Mouse (Mus musculus) MEL (cell line): ENCODE data around the gene Tmtc4. TPM values are rescaled to one million over a fixed set of nuclear protein-coding genes. Genes with fewer than 3 reads are reported as not detected.

Experiments used
- DNase-seq: peaks from one replicate; pipeline ENCODE4 v3.0.0; 2011; ENCODE audit warnings: low read depth, low spot score
- H3K27ac ChIP-seq: 2 replicates; pipeline ENCODE4 v1.5.1; 2012; ENCODE audit warnings: low read depth, mild to moderate bottlenecking, control low read depth, low read length, moderate library complexity; ENCODE audit not compliant: control insufficient read depth
- H3K27me3 ChIP-seq, 2 experiments: fragments of 150-350 bp in 1 of 2; sonication (generic) in 1 of 2; 2 replicates each; pipeline ENCODE4 v1.6.1; 2012; ENCODE audit warnings: low read length in 2 of 2, mild to moderate bottlenecking in 2 of 2, improper control_type of control experiment in 1 of 2, moderate library complexity in 1 of 2; ENCODE audit not compliant: insufficient read depth in 2 of 2, control insufficient read depth in 1 of 2
- H3K36me3 ChIP-seq, 2 experiments: 2 replicates each; pipeline ENCODE4 v1.6.1; 2012 to 2014; ENCODE audit warnings: low read length in 2 of 2, improper control_type of control experiment in 1 of 2, inconsistent platforms in 1 of 2, mild to moderate bottlenecking in 1 of 2; ENCODE audit not compliant: insufficient read depth in 2 of 2, control insufficient read depth in 1 of 2
- H3K4me1 ChIP-seq, 2 experiments: fragments of 150-350 bp in 1 of 2; sonication (generic) in 1 of 2; 2 replicates each; pipeline ENCODE4 v1.6.1; 2012; ENCODE audit warnings: low read length in 2 of 2, improper control_type of control experiment in 1 of 2, mild to moderate bottlenecking in 1 of 2; ENCODE audit not compliant: insufficient read depth in 2 of 2, control insufficient read depth in 1 of 2
- H3K4me3 ChIP-seq, 2 experiments: fragments of 150-350 bp in 1 of 2; sonication (generic) in 1 of 2; 2 replicates each; pipeline ENCODE4 v1.5.1; 2012; ENCODE audit warnings: low read depth in 2 of 2, low read length in 2 of 2, mild to moderate bottlenecking in 2 of 2, moderate library complexity in 2 of 2, control low read depth in 1 of 2, improper control_type of control experiment in 1 of 2; ENCODE audit not compliant: control insufficient read depth in 1 of 2, insufficient read depth in 1 of 2
- H3K79me2 ChIP-seq: 2 replicates; pipeline ENCODE4 v1.6.1; 2012; ENCODE audit warnings: mild to moderate bottlenecking, low read length, moderate library complexity; ENCODE audit not compliant: control insufficient read depth, poor library complexity, insufficient read depth
- H3K9ac ChIP-seq: 2 replicates; pipeline ENCODE4 v1.6.1; 2012; ENCODE audit warnings: low read depth, mild to moderate bottlenecking, control low read depth, low read length, moderate library complexity; ENCODE audit not compliant: control insufficient read depth, poor library complexity, severe bottlenecking
- H3K9me3 ChIP-seq: fragments of 150-350 bp; sonication (generic); replicated peaks from 2 replicates; pipeline ENCODE4 v1.6.1; 2012; ENCODE audit warnings: mild to moderate bottlenecking, low read length, improper control_type of control experiment, moderate library complexity; ENCODE audit not compliant: insufficient read depth
- BHLHE40 ChIP-seq: IDR thresholded peaks from 2 replicates; pipeline ENCODE4 v1.6.1; 2012; ENCODE audit warnings: low read depth, mild to moderate bottlenecking, inconsistent platforms, low read length, improper control_type of control experiment, borderline replicate concordance
- CHD1 ChIP-seq: IDR thresholded peaks from 2 replicates; pipeline ENCODE4 v1.6.1; 2012; ENCODE audit warnings: low read depth, mild to moderate bottlenecking, inconsistent platforms, low read length, improper control_type of control experiment
- CTCF ChIP-seq, 3 experiments: IDR thresholded peaks in 2 of 3; conservative IDR thresholded peaks in 1 of 3; 2 replicates each; pipeline ENCODE4 v1.5.1; 2011 to 2012; ENCODE audit warnings: low read length in 3 of 3, low read depth in 2 of 3, mild to moderate bottlenecking in 2 of 3, improper control_type of control experiment in 1 of 3, inconsistent platforms in 1 of 3, mixed read lengths in 1 of 3, moderate library complexity in 1 of 3; ENCODE audit not compliant: control insufficient read depth in 1 of 3, insufficient read depth in 1 of 3, poor library complexity in 1 of 3, severe bottlenecking in 1 of 3
- E2F4 ChIP-seq: IDR thresholded peaks from 2 replicates; pipeline ENCODE4 v1.6.1; 2011; ENCODE audit warnings: low read depth, low read length, improper control_type of control experiment, borderline replicate concordance
- EP300 ChIP-seq, 2 experiments: IDR thresholded peaks; 2 replicates each; pipeline ENCODE4 v1.6.1; 2011; ENCODE audit warnings: improper control_type of control experiment in 2 of 2, low read length in 2 of 2, low read depth in 1 of 2, mild to moderate bottlenecking in 1 of 2
- GABPA ChIP-seq: IDR thresholded peaks from 2 replicates; pipeline ENCODE4 v1.6.1; 2012; ENCODE audit warnings: low read depth, mild to moderate bottlenecking, inconsistent platforms, low read length, improper control_type of control experiment, moderate library complexity
- GATA1 ChIP-seq: IDR thresholded peaks from 2 replicates; pipeline ENCODE4 v1.6.1; 2011; ENCODE audit warnings: low read depth, low read length, improper control_type of control experiment
- KAT2A ChIP-seq: conservative IDR thresholded peaks from 2 replicates; pipeline ENCODE4 v1.6.1; 2012; ENCODE audit warnings: low read depth, low read length, improper control_type of control experiment, inconsistent platforms
- MAFK ChIP-seq: IDR thresholded peaks from 2 replicates; pipeline ENCODE4 v1.6.1; 2011; ENCODE audit warnings: low read depth, mild to moderate bottlenecking, low read length, improper control_type of control experiment, borderline replicate concordance
- MAX ChIP-seq: IDR thresholded peaks from 2 replicates; pipeline ENCODE4 v1.6.1; 2011; ENCODE audit warnings: low read length, improper control_type of control experiment
- NELFE ChIP-seq: IDR thresholded peaks from 2 replicates; pipeline ENCODE4 v1.6.1; 2011; ENCODE audit warnings: low read depth, low read length, improper control_type of control experiment
- NRF1 ChIP-seq: IDR thresholded peaks from 2 replicates; pipeline ENCODE4 v1.6.1; 2014; ENCODE audit warnings: low read depth, mild to moderate bottlenecking, inconsistent platforms, low read length, improper control_type of control experiment, moderate library complexity; ENCODE audit not compliant: poor library complexity, insufficient read depth, severe bottlenecking
- POLR2A ChIP-seq, 2 experiments: IDR thresholded peaks; 2 replicates each; pipeline ENCODE4 v1.6.1; 2011 to 2012; ENCODE audit warnings: low read length in 2 of 2, mild to moderate bottlenecking in 2 of 2, control low read depth in 1 of 2, improper control_type of control experiment in 1 of 2, low read depth in 1 of 2, moderate library complexity in 1 of 2; ENCODE audit not compliant: control insufficient read depth in 1 of 2, insufficient read depth in 1 of 2, poor library complexity in 1 of 2
- POLR2AphosphoS2 ChIP-seq: IDR thresholded peaks from 2 replicates; pipeline ENCODE4 v1.6.1; 2011; ENCODE audit warnings: low read length, improper control_type of control experiment
- POLR2AphosphoS5 ChIP-seq: IDR thresholded peaks from 2 replicates; pipeline ENCODE4 v1.6.1; 2012; ENCODE audit warnings: low read depth, borderline replicate concordance, mild to moderate bottlenecking, inconsistent platforms, low read length, moderate library complexity, mixed read lengths
- RCOR1 ChIP-seq: IDR thresholded peaks from 2 replicates; pipeline ENCODE4 v1.6.1; 2012; ENCODE audit warnings: low read depth, mild to moderate bottlenecking, inconsistent platforms, low read length, improper control_type of control experiment
- SIN3A ChIP-seq: IDR thresholded peaks from 2 replicates; pipeline ENCODE4 v1.6.1; 2012; ENCODE audit warnings: low read length, improper control_type of control experiment, inconsistent platforms
- SMC3 ChIP-seq: IDR thresholded peaks from 2 replicates; pipeline ENCODE4 v1.6.1; 2011; ENCODE audit warnings: low read depth, low read length, improper control_type of control experiment
- TCF12 ChIP-seq: IDR thresholded peaks from 2 replicates; pipeline ENCODE4 v1.6.1; 2014; ENCODE audit warnings: low read depth, mild to moderate bottlenecking, inconsistent platforms, low read length, improper control_type of control experiment, moderate library complexity
- ZC3H11A ChIP-seq: IDR thresholded peaks from 2 replicates; pipeline ENCODE4 v1.6.1; 2012; ENCODE audit warnings: low read depth, mild to moderate bottlenecking, inconsistent platforms, low read length, improper control_type of control experiment
- ZMIZ1 ChIP-seq: IDR thresholded peaks from 2 replicates; pipeline ENCODE4 v1.6.1; 2012; ENCODE audit warnings: low read depth, mild to moderate bottlenecking, inconsistent platforms, low read length, improper control_type of control experiment, moderate library complexity
- ZNF384 ChIP-seq: IDR thresholded peaks from 2 replicates; pipeline ENCODE4 v1.6.1; 2012; ENCODE audit warnings: low read depth, mild to moderate bottlenecking, inconsistent platforms, low read length, improper control_type of control experiment
- polyA plus RNA-seq, 2 experiments: library from polyadenylated mRNA; stranded (reverse) in 1 of 2; unstranded in 1 of 2; fragments of >175 nt in 1 of 2; fragments of >200 nt in 1 of 2; gene quantifications; 2 replicates each; pipeline versions ENCODE4 v1.2.1 to v1.2.4; 2012; ENCODE audit warnings: low replicate concordance in 2 of 2, low read depth in 1 of 2; ENCODE audit not compliant: insufficient read length in 2 of 2, insufficient read depth in 1 of 2, missing spikeins in 1 of 2
- total RNA-seq: library from RNA; depleted of rRNA; stranded (reverse); fragments of 300-350 nt; gene quantifications from 2 replicates; pipeline ENCODE4 v1.2.3, GENCODE M21; 2012

Gene Tmtc4
- total and polyA plus RNA-seq, 3 experiments, result 10.4 to 11.5 TPM; not detected in 1

DNA sequence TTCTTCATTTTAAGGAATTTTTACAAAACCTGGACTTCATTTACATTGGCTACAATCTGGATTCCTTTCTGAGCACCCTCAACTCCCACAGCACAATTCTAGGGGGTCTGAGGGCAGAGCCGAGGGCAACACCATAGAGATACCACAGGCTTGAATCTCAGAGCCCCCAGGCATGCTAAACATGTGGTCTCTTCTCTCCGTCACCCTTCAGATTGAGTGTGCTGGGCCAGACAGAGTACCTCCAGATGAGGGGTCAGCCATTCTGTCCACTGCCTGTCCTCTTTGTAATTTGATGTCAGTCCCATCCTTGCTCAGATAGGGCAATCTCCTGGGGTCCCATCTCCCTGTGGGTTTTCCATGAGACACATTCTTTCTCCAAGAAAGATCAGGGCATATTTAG is 102.1 kb downstream of the Tmtc4 start:
- Histone ChIP-seq H3K9ac (no peak overlapping the region), H3K27me3 (no peaks in the 10 kb centered on the region), H3K9me3 (no peaks in the 10 kb centered on the region), H3K4me1 (no peaks in the 10 kb centered on the region), H3K27ac (no peak overlapping the region), H3K79me2 (no peaks in the 10 kb centered on the region), H3K36me3 (no peaks in the 10 kb centered on the region), H3K4me3 (no peak overlapping the region)
- DNase-seq, result no peak
- TF ChIP-seq CHD1 (no peak), ZNF384 (no peak), EP300 (IDR thresholded peaks at IDR 0.05; ENCODE audit: low read depth in 1 of 2, low read length in 2 of 2) (no peak), E2F4 (no peak), POLR2AphosphoS5 (no peak), ZMIZ1 (no peak), MAFK (no peak), ZC3H11A (no peak), RCOR1 (no peak), NELFE (no peak), GABPA (no peak), BHLHE40 (no peak), POLR2AphosphoS2 (no peak)

DNA sequence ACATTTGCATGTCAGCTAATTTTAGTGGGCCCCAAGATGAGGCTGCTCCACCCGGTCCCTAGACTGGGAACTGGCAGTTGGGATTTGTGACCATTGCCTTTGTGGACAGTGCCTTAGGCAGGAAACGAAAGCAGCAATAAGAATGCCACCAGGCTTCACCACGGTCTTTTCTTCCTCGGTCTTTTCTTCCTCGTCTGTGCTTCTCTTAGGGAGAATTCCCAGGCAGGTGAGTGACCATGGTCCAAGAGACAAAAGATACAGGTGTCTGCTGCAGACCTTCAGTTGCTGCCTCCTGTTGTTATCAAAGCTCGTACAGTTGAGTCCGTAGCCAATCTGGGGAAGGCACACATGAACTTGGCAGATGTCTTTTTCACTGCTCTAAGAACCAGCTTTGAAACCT is 103.5 kb downstream of the Tmtc4 start:
- Histone ChIP-seq H3K4me1 (no peaks in the 10 kb centered on the region), H3K4me3 (no peak overlapping the region), H3K36me3 (no peaks in the 10 kb centered on the region), H3K27me3 (no peaks in the 10 kb centered on the region), H3K27ac (no peak overlapping the region), H3K9ac (no peak overlapping the region)
- TF ChIP-seq CTCF (IDR thresholded peaks at IDR 0.05 in 2 of 3, conservative IDR thresholded peaks at IDR 0.05 in 1 of 3; ENCODE audit: control insufficient read depth in 1 of 3, insufficient read depth in 1 of 3, low read depth in 2 of 3, low read length in 3 of 3, poor library complexity in 1 of 3, severe bottlenecking in 1 of 3) (no peak), KAT2A (no peak), NRF1 (no peak), BHLHE40 (no peak), SIN3A (no peak), TCF12 (no peak), EP300 (IDR thresholded peaks at IDR 0.05; ENCODE audit: low read depth in 1 of 2, low read length in 2 of 2) (no peak), SMC3 (no peak), CHD1 (no peak), MAFK (no peak), E2F4 (no peak), MAX (no peak), POLR2A (IDR thresholded peaks at IDR 0.05; ENCODE audit: control insufficient read depth in 1 of 2, insufficient read depth in 1 of 2, low read depth in 1 of 2, low read length in 2 of 2, poor library complexity in 1 of 2) (no peak), ZC3H11A (no peak), GATA1 (no peak)
- TF ChIP-seq, all 39 proteins: peak for 0
- no peak for DNase-seq
- Histone ChIP-seq H3K9me3 (no peaks in the 10 kb centered on the region), H3K79me2 (no peaks in the 10 kb centered on the region)
